Mouse (Mus musculus) kidney, postnatal 25 days (tissue): Measurements from ENCODE around the gene Ptpn9.

Experiments
- DNase-seq, 2 experiments: peaks; one replicate each; pipeline ENCODE4 v3.0.0; 2021; ENCODE audit warnings: mixed read lengths in 2 of 2

Ptpn9 gene

GRCm38 (mm10) chr9:57014766-57015165 lies 20.0 kb downstream of the Ptpn9 start:
- DNase-seq: peak; percentile 66 to 76

- no peak for DNase-seq
These were observed 22.9 kb downstream of the Ptpn9 start for GRCm38 (mm10) chr9:57017631-57018030.

- DNase-seq: no peak
These were observed 37.0 kb downstream of the Ptpn9 start for GRCm38 (mm10) chr9:57031756-57032155.

- DNase-seq: peak; percentile 43 to 89
These were observed 61.5 kb downstream of the Ptpn9 start for GRCm38 (mm10) chr9:57056237-57056636.

GRCm38 (mm10) chr9:57064164-57064563 lies 69.4 kb downstream of the Ptpn9 start:
- peak; percentile 15 to 54 for DNase-seq

GRCm38 (mm10) chr9:57068266-57068665 lies 73.5 kb downstream of the Ptpn9 start:
- DNase-seq: no peak

- DNase-seq: no peak
These were observed 75.5 kb downstream of the Ptpn9 start for GRCm38 (mm10) chr9:57070262-57070661.

GRCm38 (mm10) chr9:57070800-57071545 lies 76.2 kb downstream of the Ptpn9 start:
- no peak for DNase-seq

GRCm38 (mm10) chr9:57071801-57072351 lies 77.2 kb downstream of the Ptpn9 start, which contains the start of gene Sin3a:
Gene Sin3a (plus strand): TSS chr9:57072040.
- DNase-seq: peak; percentile 85 to 91

GRCm38 (mm10) chr9:57072526-57072988 lies 77.8 kb downstream of the Ptpn9 start:
- DNase-seq: no peak

- peak; percentile 98 to 100 for DNase-seq
These were observed 78.5 kb downstream of the Ptpn9 start for GRCm38 (mm10) chr9:57072989-57073789.

GRCm38 (mm10) chr9:57073790-57074094 lies 79.0 kb downstream of the Ptpn9 start:
- DNase-seq: no peak

GRCm38 (mm10) chr9:57074171-57074821 lies 79.6 kb downstream of the Ptpn9 start:
- peak; percentile 35 to 71 for DNase-seq

GRCm38 (mm10) chr9:57074822-57075603 lies 80.3 kb downstream of the Ptpn9 start:
- DNase-seq: peak; percentile 80 to 89

- peak; percentile 98 to 99 for DNase-seq
These were observed 81.1 kb downstream of the Ptpn9 start for GRCm38 (mm10) chr9:57075681-57076381.

- peak; percentile 92 to 95 for DNase-seq
These were observed 82.3 kb downstream of the Ptpn9 start for GRCm38 (mm10) chr9:57076701-57077660.

GRCm38 (mm10) chr9:57082236-57082635 lies 87.5 kb downstream of the Ptpn9 start:
- DNase-seq: no peak
